Comparison of ENCODE assay signal across 16 mouse cellular contexts in genomic region chr12:45975780-45976179, GRCm38 (mm10).
"Had no signal": no experiment of that assay in that cellular context is flagged by ENCODE, and none has a peak within 500 bp of the region (broad histone marks: within the 10 kb centered on the region; RNA-seq: fewer than 3 reads in every experiment).

No protein-coding gene starts in this region.

- H3K9ac ChIP-seq: neural tube, embryonic 13.5 days; neural tube, embryonic 15.5 days; stomach, embryonic 15.5 days had no signal

- H3K4me2 ChIP-seq: neural tube, embryonic 13.5 days; neural tube, embryonic 15.5 days; stomach, embryonic 15.5 days had no signal

- H3K27ac ChIP-seq: neural tube, embryonic 13.5 days; neural tube, embryonic 15.5 days; stomach, embryonic 15.5 days; stomach, postnatal 0 days had no signal

- H3K4me3 ChIP-seq: neural tube, embryonic 13.5 days; neural tube, embryonic 15.5 days; stomach, embryonic 15.5 days had no signal

- DNase-seq: retina, postnatal 1 day; right cerebral cortex, adult 18-20 months; right cerebral cortex, postnatal 14 days; right cerebral cortex, postnatal 25 days; right cerebral cortex, postnatal 4 days; spleen, adult 18-20 months; thymus, adult 18-20 months; thymus, adult 2 months; thymus, postnatal 14 days; thymus, postnatal 25 days; thymus, postnatal 36 days; thymus, postnatal 4 days had no signal

- H3K36me3 ChIP-seq: neural tube, embryonic 13.5 days; neural tube, embryonic 15.5 days; stomach, embryonic 15.5 days had no signal

- H3K4me1 ChIP-seq: neural tube, embryonic 13.5 days; neural tube, embryonic 15.5 days; stomach, embryonic 15.5 days had no signal

- H3K9me3 ChIP-seq: neural tube, embryonic 13.5 days; neural tube, embryonic 15.5 days; stomach, embryonic 15.5 days had no signal

- H3K27me3 ChIP-seq: neural tube, embryonic 13.5 days; neural tube, embryonic 15.5 days; stomach, embryonic 15.5 days had no signal
